Mouse (Mus musculus) mouse embryonic stem cell (cell line): Measurements from ENCODE around the gene N4bp1.

Experiments used
- in situ Hi-C, 2 experiments: fragments of 300-500 bp; cut with MboI; formaldehyde crosslinking; loops; 1 replicate in 1 of 2; 3 replicates in 1 of 2; pipeline ENCODE4 v1.14.3; 2019 to 2020; ENCODE audit warnings: low sequenced_read_pairs in 2 of 2, low pct_unique_long_range_greater_than_20kb in 1 of 2, mixed read lengths in 1 of 2; ENCODE audit not compliant: unreplicated experiment in 1 of 2

N4bp1 gene

GRCm38 (mm10) chr8:86903104-86903503, 18.0 kb upstream of the N4bp1 start:
- in situ Hi-C loops = loop anchor here in 1 of 2 experiments (10.0 kb wide), 1 partner anchor 318 kb away; the partner anchor contains the start of gene Abcc12

- in situ Hi-C loops = loop anchor here in 1 of 2 experiments (10.0 kb wide), 1 partner anchor 318 kb away; the partner anchor contains the start of gene Abcc12
Measured at GRCm38 (mm10) chr8:86902656-86903055, 17.6 kb upstream of the N4bp1 start.

- in situ Hi-C loops = loop anchor here in 1 of 2 experiments (10.0 kb wide), 1 partner anchor 317 kb away; the partner anchor contains the start of gene Abcc12
Measured at GRCm38 (mm10) chr8:86901972-86902371, 16.9 kb upstream of the N4bp1 start.

- in situ Hi-C loops = loop anchor here in 1 of 2 experiments (25.0 kb wide), 1 partner anchor 1411 kb away; the partner anchor contains the start of gene Gpt2
Measured at GRCm38 (mm10) chr8:86897726-86898419, 12.8 kb upstream of the N4bp1 start.

- in situ Hi-C loops = loop anchor here in 1 of 2 experiments (25.0 kb wide), 1 partner anchor 1408 kb away; the partner anchor contains the start of gene Gpt2
Measured at GRCm38 (mm10) chr8:86895390-86895789, 10.3 kb upstream of the N4bp1 start.

GRCm38 (mm10) chr8:86894194-86894761, 9.2 kb upstream of the N4bp1 start:
- in situ Hi-C loops = loop anchor here in 1 of 2 experiments (25.0 kb wide), 1 partner anchor 1407 kb away; the partner anchor contains the start of gene Gpt2

- in situ Hi-C loops = loop anchor here in 1 of 2 experiments (25.0 kb wide), 1 partner anchor 1406 kb away; the partner anchor contains the start of gene Gpt2
Measured at GRCm38 (mm10) chr8:86893554-86893953, 8.5 kb upstream of the N4bp1 start.

GRCm38 (mm10) chr8:86891533-86891932, 6.5 kb upstream of the N4bp1 start:
- in situ Hi-C loops = loop anchor here in 1 of 2 experiments (25.0 kb wide), 1 partner anchor 1404 kb away; the partner anchor contains the start of gene Gpt2

GRCm38 (mm10) chr8:86888058-86888939, 3.2 kb upstream of the N4bp1 start:
- in situ Hi-C loops = loop anchor here in 1 of 2 experiments (25.0 kb wide), 1 partner anchor 1401 kb away; the partner anchor contains the start of gene Gpt2

GRCm38 (mm10) chr8:86884067-86884466, 991 bp downstream of the N4bp1 start:
- in situ Hi-C loops = loop anchor here in 1 of 2 experiments (25.0 kb wide), 1 partner anchor 1397 kb away; the partner anchor contains the start of gene Gpt2

GRCm38 (mm10) chr8:86882568-86883478, 2.2 kb downstream of the N4bp1 start:
- in situ Hi-C loops = loop anchor here in 1 of 2 experiments (25.0 kb wide), 1 partner anchor 1396 kb away; the partner anchor contains the start of gene Gpt2

GRCm38 (mm10) chr8:86881951-86882350, 3.1 kb downstream of the N4bp1 start:
- in situ Hi-C loops = loop anchor here in 1 of 2 experiments (25.0 kb wide), 1 partner anchor 1395 kb away; the partner anchor contains the start of gene Gpt2

- in situ Hi-C loops = loop anchor here in 1 of 2 experiments (25.0 kb wide), 1 partner anchor 1394 kb away; the partner anchor contains the start of gene Gpt2
Measured at GRCm38 (mm10) chr8:86881068-86881609, 3.9 kb downstream of the N4bp1 start.

GRCm38 (mm10) chr8:86876831-86877230, 8.2 kb downstream of the N4bp1 start:
- in situ Hi-C loops = loop anchor here in 1 of 2 experiments (25.0 kb wide), 1 partner anchor 1390 kb away; the partner anchor contains the start of gene Gpt2

GRCm38 (mm10) chr8:86874055-86874454, 11.0 kb downstream of the N4bp1 start:
- in situ Hi-C loops = no loop called here

- in situ Hi-C loops = no loop called here
Measured at GRCm38 (mm10) chr8:86873151-86873550, 11.9 kb downstream of the N4bp1 start.
